Mouse (Mus musculus) kidney, adult 2 months (tissue): ENCODE measurements at regions not wholly inside any gene's neighbourhood (a gene's known extent, or its start where the extent isn't known, plus 50 kb on each side); places are given as distances from the start of the nearest gene placed in this dataset.
A peak's percentile ranks its signal among the peaks of the same experiment; 100 is the strongest.

ENCODE experiments used
- DNase-seq: peaks from one replicate; pipeline ENCODE4 v3.0.0; 2021
- H3K27ac ChIP-seq: fragments of 200-500 bp; 2 replicates; pipeline ENCODE4 v1.5.1; 2012; ENCODE audit warnings: low read depth, low read length, control low read depth, inconsistent platforms; ENCODE audit not compliant: insufficient read depth
- H3K27me3 ChIP-seq: fragments of 200-500 bp; replicated peaks from 2 replicates; pipeline ENCODE4 v1.6.1; 2012; ENCODE audit warnings: mild to moderate bottlenecking, moderate library complexity, low read length, inconsistent platforms; ENCODE audit not compliant: control insufficient read depth, insufficient read depth
- H3K36me3 ChIP-seq: fragments of 200-500 bp; 2 replicates; pipeline ENCODE4 v1.6.1; 2012; ENCODE audit warnings: mild to moderate bottlenecking, moderate library complexity, low read length, inconsistent platforms; ENCODE audit not compliant: control insufficient read depth, insufficient read depth
- H3K4me1 ChIP-seq: fragments of 200-500 bp; 2 replicates; pipeline ENCODE4 v1.6.1; 2011; ENCODE audit warnings: low read length; ENCODE audit not compliant: control insufficient read depth, insufficient read depth
- H3K4me3 ChIP-seq: fragments of 200-500 bp; 2 replicates; pipeline ENCODE4 v1.5.1; 2011; ENCODE audit warnings: mild to moderate bottlenecking, low read depth, low read length, control low read depth; ENCODE audit not compliant: insufficient read depth
- CTCF ChIP-seq: fragments of 200-500 bp; conservative IDR thresholded peaks from 2 replicates; pipeline ENCODE4 v1.5.1; 2011; ENCODE audit warnings: low read depth, mild to moderate bottlenecking, control low read depth, low read length, moderate library complexity, mixed read lengths; ENCODE audit not compliant: insufficient read depth, insufficient read length
- POLR2A ChIP-seq: fragments of 200-500 bp; IDR thresholded peaks from one replicate; pipeline ENCODE4 v1.6.1; 2011; ENCODE audit warnings: low read depth, low read length, control low read depth
- whole genome bisulfite sequencing: fragments of 180-500 bp; shearing (Covaris S2); methylation state at CpG from one replicate; pipeline ENCODE4 v1.1.7; 2018; 5-methylcytosine and 5-hydroxymethylcytosine counted together

DNA sequence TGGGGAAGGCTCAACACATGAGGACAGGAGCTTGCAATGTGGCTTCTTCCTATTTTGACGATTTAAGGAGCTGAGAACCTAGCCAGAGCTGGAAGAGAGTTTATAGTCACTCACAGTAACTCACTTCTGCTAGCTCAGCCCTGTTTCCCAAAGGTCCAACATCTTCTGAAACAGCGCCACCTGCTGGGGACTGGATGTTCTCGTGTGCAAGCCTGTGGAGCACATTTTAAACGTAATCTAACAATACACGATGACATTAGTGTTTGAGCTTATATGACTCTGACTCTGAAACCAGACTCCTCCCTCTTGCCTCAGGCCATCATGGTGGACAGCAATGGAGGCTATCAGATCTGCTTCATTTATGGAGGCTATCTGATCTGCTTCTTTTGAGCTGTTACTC, 207.7 kb downstream of the Cxcl12 start:
- H3K36me3 ChIP-seq, result no peaks in the 10 kb centered on the region
- DNase-seq, result no peak
- no peaks in the 10 kb centered on the region for H3K27me3 ChIP-seq
- TF ChIP-seq POLR2A, result no peak
- peak; percentile 22; the same call in 1 of the 2 replicates for TF ChIP-seq CTCF
- no peak overlapping the region for H3K4me3 ChIP-seq
- no peak overlapping the region for H3K27ac ChIP-seq
- 94% methylated on average over 5 of the region's 5 CpGs for WGBS
- no peaks in the 10 kb centered on the region for H3K4me1 ChIP-seq

DNA sequence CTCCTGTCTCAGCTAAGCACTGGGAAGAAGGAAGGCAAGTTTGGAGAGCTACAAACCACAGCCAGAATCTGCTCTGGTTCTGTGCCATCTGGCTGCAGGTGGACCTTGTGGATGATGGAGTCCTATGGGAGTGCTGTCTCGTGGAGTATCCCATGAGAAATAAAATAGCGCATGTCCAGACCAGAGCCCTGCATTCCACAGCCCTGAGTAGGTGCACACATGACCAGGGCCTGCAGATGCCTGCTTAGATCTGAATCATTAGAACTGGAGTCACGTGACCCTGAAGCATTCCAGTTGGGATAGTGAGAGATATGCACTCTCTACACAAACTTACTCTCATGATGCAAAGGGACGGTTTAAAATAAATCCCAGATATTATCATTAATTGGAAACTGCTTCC, 211.6 kb downstream of the Cxcl12 start:
- no peaks in the 10 kb centered on the region for H3K27me3 ChIP-seq
- TF ChIP-seq CTCF, result no peak
- no peak for TF ChIP-seq POLR2A
- H3K27ac ChIP-seq, result no peak overlapping the region
- no peaks in the 10 kb centered on the region for H3K4me1 ChIP-seq
- DNase-seq, result no peak
- WGBS, result 73% methylated on average over 4 of the region's 4 CpGs
- no peak overlapping the region for H3K4me3 ChIP-seq
- no peaks in the 10 kb centered on the region for H3K36me3 ChIP-seq

DNA sequence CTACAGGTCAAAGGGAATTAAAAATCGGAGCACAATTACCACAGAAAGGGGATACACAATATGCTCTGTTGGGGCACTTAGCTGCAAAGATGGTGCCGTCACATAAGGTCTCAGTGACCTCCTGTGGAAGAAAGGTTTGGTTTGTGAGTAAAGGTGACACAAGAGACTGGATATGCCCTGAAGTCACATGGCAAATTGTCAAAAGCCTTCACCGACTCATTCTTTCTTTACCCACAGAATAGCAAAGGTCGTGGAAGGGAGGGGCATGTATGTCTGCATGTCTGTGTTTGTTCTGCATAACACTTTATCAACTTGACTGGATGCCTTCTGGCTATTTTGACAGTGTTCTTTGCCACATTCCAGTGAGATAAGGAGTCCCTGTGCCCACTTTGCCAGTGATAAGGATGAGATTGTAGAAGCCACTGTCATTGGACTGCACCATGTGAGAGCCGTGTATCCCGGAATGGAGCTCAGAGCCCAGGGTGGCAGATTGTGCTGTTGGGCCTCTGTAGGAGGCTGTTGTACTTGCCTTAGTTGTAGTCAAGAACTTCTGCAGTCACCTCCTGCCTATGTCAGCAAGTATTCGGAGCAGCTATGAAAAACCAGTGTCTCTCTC, 222.0 kb downstream of the Cxcl12 start:
- WGBS, result 86% methylated on average over 7 of the region's 7 CpGs
- DNase-seq, result no peak
- no peak overlapping the region for H3K4me3 ChIP-seq
- H3K4me1 ChIP-seq, result no peaks in the 10 kb centered on the region
- TF ChIP-seq POLR2A (no peak), CTCF (no peak)
- H3K36me3 ChIP-seq, result no peaks in the 10 kb centered on the region
- H3K27me3 ChIP-seq, result no peaks in the 10 kb centered on the region
- no peak overlapping the region for H3K27ac ChIP-seq

DNA sequence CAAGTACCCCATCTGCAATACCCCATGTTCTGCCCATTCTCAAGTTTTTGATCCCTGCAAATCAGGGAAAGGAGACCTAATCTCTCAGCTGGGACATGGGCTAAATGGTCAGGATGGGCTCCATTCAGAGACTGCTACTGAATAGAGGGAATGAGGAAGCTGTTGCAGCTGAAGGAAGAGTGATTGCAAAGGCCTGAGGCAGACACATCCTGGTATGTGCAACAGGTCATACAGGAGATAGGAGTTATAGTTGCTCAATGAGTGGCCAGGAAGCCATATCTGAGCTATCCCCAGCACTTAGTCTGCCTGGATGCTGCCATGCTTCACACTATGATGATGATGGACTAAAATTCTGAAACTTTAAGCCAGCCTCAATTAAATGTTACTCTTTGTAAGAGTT, 225.1 kb downstream of the Cxcl12 start:
- H3K4me3 ChIP-seq, result no peak overlapping the region
- no peaks in the 10 kb centered on the region for H3K4me1 ChIP-seq
- no peak for DNase-seq
- H3K27me3 ChIP-seq, result no peaks in the 10 kb centered on the region
- H3K27ac ChIP-seq, result no peak overlapping the region
- TF ChIP-seq CTCF (no peak), POLR2A (no peak)
- no peaks in the 10 kb centered on the region for H3K36me3 ChIP-seq

DNA sequence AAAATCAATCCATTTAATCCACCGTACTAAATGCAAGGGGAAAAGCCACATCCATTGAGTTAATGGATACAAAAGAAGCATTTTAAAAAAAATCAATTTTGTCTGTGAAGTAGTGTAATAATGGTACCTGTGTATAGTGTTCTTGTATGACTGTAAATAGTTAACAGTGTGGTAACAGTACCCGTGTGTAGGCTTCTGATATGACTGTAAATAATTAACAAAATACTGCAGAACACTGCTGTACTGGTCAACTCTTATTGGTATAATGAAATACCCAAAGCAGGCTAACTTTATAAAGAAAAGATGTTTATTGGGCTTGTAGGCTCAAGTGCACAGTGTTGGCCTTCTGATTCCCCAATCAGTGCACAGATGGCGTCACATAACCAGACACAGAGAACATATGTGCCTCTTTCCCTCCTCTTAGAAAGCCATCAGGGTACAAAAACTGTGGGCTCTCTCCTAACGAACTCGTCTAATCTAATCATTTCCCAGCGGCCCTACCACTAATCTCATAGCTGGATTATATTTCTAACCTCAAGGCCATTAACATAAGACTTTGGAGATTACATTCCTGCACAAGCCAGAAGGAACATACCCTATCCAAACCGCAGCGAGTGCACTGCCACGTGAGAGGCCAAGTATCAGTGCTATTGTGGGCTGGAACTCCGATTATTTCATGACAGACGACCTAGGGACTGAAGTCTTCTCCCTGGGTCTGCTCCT, 237.4 kb downstream of the Cxcl12 start:
- DNase-seq, result no peak
- WGBS, result 74% methylated on average over 11 of the region's 11 CpGs
- TF ChIP-seq CTCF (no peak), POLR2A (no peak)

DNA sequence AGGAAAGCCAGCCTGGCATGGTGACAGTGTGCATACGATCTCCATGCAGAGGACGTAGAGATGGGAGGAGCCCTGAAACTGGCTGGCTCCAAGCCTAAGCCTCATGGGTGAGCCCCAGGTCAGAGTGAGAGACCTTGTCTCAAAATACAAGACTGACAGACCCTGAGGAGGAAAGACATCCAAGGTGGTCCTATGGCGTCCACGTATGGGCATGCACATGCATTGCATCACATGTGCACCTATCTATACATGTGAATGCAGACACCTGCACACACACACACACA, 237.9 kb downstream of the Cxcl12 start:
- Histone ChIP-seq H3K4me1 (no peaks in the 10 kb centered on the region), H3K27me3 (no peaks in the 10 kb centered on the region), H3K27ac (no peak overlapping the region), H3K36me3 (no peaks in the 10 kb centered on the region), H3K4me3 (no peak overlapping the region)
- no peak for DNase-seq
- TF ChIP-seq CTCF (no peak), POLR2A (no peak)
- 92% methylated on average over 4 of the region's 4 CpGs for WGBS

More for the DNA sequence above, 237.4 kb downstream of the Cxcl12 start:
- no peak overlapping the region for H3K27ac ChIP-seq
- H3K36me3 ChIP-seq, result no peaks in the 10 kb centered on the region
- H3K4me1 ChIP-seq, result no peaks in the 10 kb centered on the region
- H3K4me3 ChIP-seq, result no peak overlapping the region
- no peaks in the 10 kb centered on the region for H3K27me3 ChIP-seq

DNA sequence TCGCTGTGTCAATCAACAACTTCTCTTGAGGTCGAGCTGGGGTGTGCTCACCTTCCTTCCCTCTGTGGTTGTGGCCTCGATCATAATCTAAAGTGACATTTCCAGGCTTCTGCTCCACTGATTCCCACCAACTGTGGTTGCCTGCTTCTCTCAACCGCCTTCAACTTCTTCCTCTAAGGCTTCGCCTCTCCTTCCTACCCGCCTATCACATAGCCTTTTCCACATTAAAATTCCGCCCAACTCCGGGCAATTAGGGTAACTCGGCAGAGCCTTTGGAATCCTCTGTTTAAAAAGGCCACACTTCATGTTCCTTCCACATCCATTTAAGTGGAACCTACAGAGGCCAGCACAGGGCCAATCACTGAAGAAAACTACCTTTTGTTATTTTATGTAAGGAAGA, 238.4 kb downstream of the Cxcl12 start:
- TF ChIP-seq POLR2A, result no peak
- TF ChIP-seq CTCF, result no peak
- H3K27ac ChIP-seq, result no peak overlapping the region
- 53% methylated on average over 9 of the region's 9 CpGs for WGBS
- DNase-seq, result no peak
- no peaks in the 10 kb centered on the region for H3K27me3 ChIP-seq
- H3K4me3 ChIP-seq, result no peak overlapping the region
- no peaks in the 10 kb centered on the region for H3K36me3 ChIP-seq
- no peaks in the 10 kb centered on the region for H3K4me1 ChIP-seq
